Mouse (Mus musculus) heart, postnatal 0 days (tissue): ENCODE results near the gene Agap1. TPM values are rescaled to one million over a fixed set of nuclear protein-coding genes. Genes with fewer than 3 reads are reported as not detected.

Source experiments
- ATAC-seq: fragments of 200-750 bp; cut with Nextera tagmentation; 2 replicates; pipeline ENCODE4 v1.8.0; 2017; ENCODE audit warnings: low read depth, moderate number of reproducible peaks, moderate library complexity; ENCODE audit not compliant: insufficient read depth
- DNase-seq: peaks from one replicate; pipeline ENCODE4 v3.0.0-alpha.2; 2016; ENCODE audit warnings: low spot score
- H3K27ac ChIP-seq: fragments of 300-500 bp; sonication (generic); 2 replicates; pipeline ENCODE4 v1.5.1; 2014; ENCODE audit warnings: low read depth, mild to moderate bottlenecking
- H3K27me3 ChIP-seq: fragments of 300-500 bp; sonication (generic); 2 replicates; pipeline ENCODE4 v1.6.1; 2014; ENCODE audit warnings: low read length, mixed read lengths; ENCODE audit not compliant: control insufficient read depth, insufficient read depth
- H3K36me3 ChIP-seq: fragments of 300-500 bp; sonication (generic); replicated peaks from 2 replicates; pipeline ENCODE4 v1.6.1; 2014; ENCODE audit warnings: low read length, mixed read lengths; ENCODE audit not compliant: control insufficient read depth, insufficient read depth
- H3K4me1 ChIP-seq: fragments of 300-500 bp; sonication (generic); 2 replicates; pipeline ENCODE4 v1.6.1; 2014; ENCODE audit warnings: antibody characterized with exemption; ENCODE audit not compliant: control insufficient read depth, insufficient read depth
- H3K4me2 ChIP-seq: fragments of 300-500 bp; sonication (generic); 2 replicates; pipeline ENCODE4 v1.6.1; 2014; ENCODE audit warnings: low read depth, mild to moderate bottlenecking, low read length, moderate library complexity
- H3K4me3 ChIP-seq: fragments of 300-500 bp; sonication (generic); 2 replicates; pipeline ENCODE4 v1.5.1; 2014; ENCODE audit warnings: low read depth, low read length
- H3K9ac ChIP-seq: fragments of 300-500 bp; sonication (generic); replicated peaks from 2 replicates; pipeline ENCODE4 v1.6.1; 2014; ENCODE audit warnings: low read depth, low read length, mixed read lengths
- H3K9me3 ChIP-seq: fragments of 300-500 bp; sonication (generic); replicated peaks from 2 replicates; pipeline ENCODE4 v1.6.1; 2016; ENCODE audit warnings: low read length; ENCODE audit not compliant: control insufficient read depth
- CTCF ChIP-seq: IDR thresholded peaks from 2 replicates; pipeline ENCODE4 v1.5.1; 2016; ENCODE audit warnings: antibody characterized with exemption, control low read depth, low read depth
- EP300 ChIP-seq: IDR thresholded peaks from 2 replicates; pipeline ENCODE4 v1.6.1; 2016; ENCODE audit warnings: antibody characterized with exemption, low read depth
- WGBS: fragments of 180-500 bp; shearing (Covaris S2); extraction: QIAGEN DNeasy Blood & Tissue Kit; methylation state at CpG from one replicate; pipeline ENCODE4 v1.1.7; 2014; 5-methylcytosine and 5-hydroxymethylcytosine counted together
- polyA plus RNA-seq: library from polyadenylated mRNA; unstranded; fragments of >200 nt; fragmentation: Nextera tagmentation; extraction: Ambion mirVana; gene quantifications from 2 replicates; pipeline ENCODE4 v1.2.1, GENCODE M21; 2015
- total RNA-seq: library from RNA; depleted of rRNA; stranded (reverse); fragments of >200 nt; gene quantifications from 2 replicates; pipeline ENCODE4 v1.2.3, GENCODE M21; 2014; ENCODE audit warnings: low replicate concordance

The Agap1 gene
- total and polyA plus RNA-seq, 2 experiments from 2014 or later = 6.1 to 21.0 TPM

DNA sequence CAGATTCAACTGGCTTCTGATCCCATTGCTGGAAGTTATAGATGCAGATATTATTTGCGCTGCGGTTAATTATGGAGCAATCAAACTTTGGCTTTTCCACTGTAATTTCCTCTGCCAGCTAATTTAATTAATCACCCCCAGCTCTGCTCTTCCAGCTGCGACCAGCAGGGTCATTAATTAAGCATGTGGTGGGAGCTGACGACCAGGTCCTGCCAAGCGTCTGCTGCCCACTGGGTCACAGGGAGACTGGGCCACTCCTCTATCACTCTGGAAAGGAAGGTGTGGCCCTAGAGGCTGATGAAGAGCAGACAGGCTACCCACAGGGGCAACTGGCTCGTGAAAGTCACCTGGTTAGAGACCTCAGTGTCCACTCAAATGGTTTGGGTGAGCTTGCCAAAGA lies 411.2 kb downstream of the Agap1 start:
- TF ChIP-seq EP300 (no peak), CTCF (no peak)

DNA sequence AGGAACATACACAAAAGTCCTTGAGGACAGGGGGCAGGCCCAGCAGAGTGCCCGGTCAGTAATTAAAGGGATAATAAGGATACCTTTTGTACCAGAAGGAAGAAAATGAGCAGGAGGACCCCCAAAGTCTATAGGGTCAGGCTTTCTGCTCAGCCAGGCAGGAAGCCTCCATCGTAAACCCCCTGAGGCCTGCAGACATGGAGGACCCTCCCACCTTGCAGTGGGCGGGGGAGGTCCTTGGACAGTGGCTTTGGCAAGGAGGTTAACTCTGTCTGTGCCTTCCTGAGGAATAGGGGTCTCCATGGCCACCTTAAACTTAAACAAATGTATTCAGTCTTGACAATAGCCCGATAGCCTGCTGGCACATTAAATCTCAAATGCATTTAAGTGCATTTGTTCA lies 413.2 kb downstream of the Agap1 start:
- WGBS = 70% methylated on average over 4 of the region's 4 CpGs
- Histone ChIP-seq H3K36me3 (no peaks in the 10 kb centered on the region), H3K4me2 (no peak overlapping the region), H3K27ac (no peak overlapping the region), H3K9me3 (no peaks in the 10 kb centered on the region), H3K4me1 (peaks cover 3% of the 10 kb centered on the region; the same call in 1 of the 2 replicates), H3K9ac (no peak overlapping the region), H3K27me3 (no peaks in the 10 kb centered on the region), H3K4me3 (no peak overlapping the region)
- no peak for TF ChIP-seq EP300
- TF ChIP-seq CTCF = no peak
- no peak for DNase-seq
- no peak for ATAC-seq

More for the DNA sequence above, 411.2 kb downstream of the Agap1 start:
- H3K9me3 ChIP-seq = no peaks in the 10 kb centered on the region
- no peak overlapping the region for H3K4me3 ChIP-seq
- no peak overlapping the region for H3K9ac ChIP-seq
- H3K4me2 ChIP-seq = no peak overlapping the region
- H3K27ac ChIP-seq = no peak overlapping the region
- H3K36me3 ChIP-seq = no peaks in the 10 kb centered on the region
- no peaks in the 10 kb centered on the region for H3K27me3 ChIP-seq
- ATAC-seq (no peak), DNase-seq (no peak)
- 74% methylated on average over 6 of the region's 6 CpGs for WGBS
- H3K4me1 ChIP-seq = 0 out of 2 replicates have a peak, but pooled peaks cover 3% of the 10 kb centered on the region

DNA sequence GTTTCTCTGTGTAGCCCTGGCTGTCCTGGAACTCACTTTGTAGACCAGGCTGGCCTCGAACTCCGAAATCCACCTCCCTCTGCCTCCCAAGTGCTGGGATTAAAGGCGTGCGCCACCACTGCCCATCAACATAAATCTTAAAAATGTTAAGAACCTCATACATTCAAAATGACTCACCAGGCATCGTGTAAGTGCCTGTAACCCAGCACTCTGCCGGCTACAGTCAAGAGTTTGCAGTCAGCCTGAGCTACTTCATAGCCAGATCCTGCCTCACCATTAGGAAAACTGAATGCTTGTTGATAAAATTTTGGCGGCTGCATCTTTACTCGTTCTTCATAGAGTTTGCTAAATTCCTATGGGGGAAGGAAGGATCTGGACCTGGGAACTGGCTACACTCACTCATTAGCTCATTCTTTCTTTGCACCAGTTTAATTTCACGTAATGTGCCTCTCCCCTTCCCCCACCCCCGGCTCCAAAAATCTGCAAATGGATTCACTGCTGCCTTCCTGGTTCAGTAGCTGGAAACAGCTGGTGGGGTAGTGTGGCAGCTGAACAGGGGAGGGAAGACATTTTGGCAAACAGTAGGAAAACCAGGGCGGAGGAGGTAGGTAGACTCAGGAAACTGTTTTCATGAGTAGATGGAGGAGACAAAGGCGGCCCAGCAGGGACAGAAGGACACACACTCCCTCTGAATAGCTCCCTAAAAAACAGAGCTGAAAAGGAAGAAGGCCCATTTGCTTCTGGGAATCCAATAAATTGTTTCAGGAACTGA lies 415.7 kb downstream of the Agap1 start:
- Histone ChIP-seq H3K9me3 (no peaks in the 10 kb centered on the region), H3K4me3 (no peak overlapping the region), H3K27ac (peak overlapping the region; percentile 47; the same call in 1 of the 2 replicates), H3K27me3 (no peaks in the 10 kb centered on the region), H3K4me2 (no peak overlapping the region), H3K36me3 (no peaks in the 10 kb centered on the region), H3K4me1 (peaks cover 3% of the 10 kb centered on the region; the same call in 1 of the 2 replicates), H3K9ac (no peak overlapping the region)
- WGBS = 47% methylated on average over 12 of the region's 12 CpGs
- ATAC-seq (no peak), DNase-seq (no peak)
- TF ChIP-seq CTCF (no peak), EP300 (no peak)

DNA sequence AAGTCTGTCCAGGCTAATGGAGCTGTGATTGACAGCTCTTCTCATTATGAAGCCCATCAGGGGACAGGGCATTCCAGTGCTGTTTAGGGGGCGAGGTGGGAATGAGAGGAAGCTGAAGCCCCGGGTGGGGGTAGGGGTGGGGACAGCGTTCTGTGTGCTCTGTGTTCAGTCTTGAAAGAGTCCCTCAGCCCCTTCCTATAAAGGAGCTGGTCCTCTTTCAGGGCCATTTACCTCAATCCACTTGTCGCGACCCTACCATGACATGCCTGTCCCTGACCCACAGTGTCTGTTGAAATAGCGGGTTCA lies 416.3 kb downstream of the Agap1 start:
- H3K4me3 ChIP-seq = no peak overlapping the region
- no peaks in the 10 kb centered on the region for H3K36me3 ChIP-seq
- H3K9ac ChIP-seq = no peak overlapping the region
- ATAC-seq (no peak), DNase-seq (no peak)
- WGBS = 67% methylated on average over 6 of the region's 6 CpGs
- H3K4me1 ChIP-seq = peaks cover 3% of the 10 kb centered on the region; the same call in 1 of the 2 replicates
- H3K9me3 ChIP-seq = no peaks in the 10 kb centered on the region
- no peak for TF ChIP-seq EP300
- TF ChIP-seq CTCF = no peak
- peak overlapping the region; percentile 47; the same call in 1 of the 2 replicates for H3K27ac ChIP-seq
- no peak overlapping the region for H3K4me2 ChIP-seq
- no peaks in the 10 kb centered on the region for H3K27me3 ChIP-seq

DNA sequence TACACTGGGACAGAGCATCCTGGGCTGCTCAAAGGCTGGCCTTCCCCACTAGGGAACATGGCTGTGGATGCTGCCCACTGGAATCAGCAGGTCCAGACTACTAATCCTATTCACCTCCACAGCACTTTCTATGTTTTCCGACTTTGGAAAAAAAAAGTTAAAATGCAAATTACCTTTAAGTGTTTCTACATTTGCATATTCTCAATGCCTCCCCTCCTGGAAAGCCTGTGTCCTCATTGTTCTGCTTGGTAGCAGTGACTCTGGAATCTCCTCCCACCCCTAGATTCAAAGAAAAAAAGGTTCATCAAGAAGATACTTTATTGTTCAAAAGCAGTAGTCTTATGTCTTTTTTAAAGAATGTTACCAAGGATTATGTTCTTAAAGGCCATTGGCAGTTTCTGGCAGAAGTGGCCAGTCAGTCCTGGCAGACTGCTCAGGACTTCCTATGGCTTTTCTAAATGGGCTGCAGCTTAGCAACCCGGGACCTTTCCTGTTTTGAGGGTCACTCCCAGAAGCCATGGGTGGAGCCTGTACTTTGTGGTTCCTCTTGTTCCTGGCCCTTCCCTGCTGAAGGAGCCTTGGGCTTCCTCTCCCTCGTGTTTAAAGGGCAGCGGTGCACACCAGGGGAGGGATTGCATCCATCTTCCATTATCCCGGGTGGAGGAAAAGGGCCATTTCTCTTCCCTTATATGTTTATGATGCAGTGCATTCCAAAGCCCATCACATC lies 421.9 kb downstream of the Agap1 start:
- Histone ChIP-seq H3K27me3 (no peaks in the 10 kb centered on the region), H3K36me3 (no peaks in the 10 kb centered on the region), H3K4me3 (no peak overlapping the region), H3K9me3 (no peaks in the 10 kb centered on the region), H3K27ac (peak overlapping the region; percentile 12; the same call in 1 of the 2 replicates), H3K4me2 (no peak overlapping the region), H3K9ac (no peak overlapping the region), H3K4me1 (no peaks in the 10 kb centered on the region)
- 49% methylated on average over 5 of the region's 5 CpGs for WGBS
- DNase-seq (peak; percentile 41), ATAC-seq (peak; percentile 67)
- TF ChIP-seq CTCF = no peak
- no peak for TF ChIP-seq EP300
